Mouse (Mus musculus): Measurements from ENCODE around the gene Gpnmb. TPM values are rescaled to one million over a fixed set of nuclear protein-coding genes. Genes with fewer than 3 reads are reported as not detected.

Gpnmb gene
- polyA plus RNA-seq (2014; fragmentation: Nextera tagmentation; extraction: Ambion mirVana): 0.14 and 0.21 TPM in 2 replicates

GRCm38 (mm10) chr6:49036275-49037267 is at the start of gene Gpnmb:
TSS of gene Gpnmb (plus strand) at chr6:49036546.
- H3K4me1 ChIP-seq (ENCODE audit: control insufficient read depth, insufficient read depth, low read length): no peaks in the 10 kb centered on the region
- WGBS: 45% methylated on average over 28 of the region's 28 CpGs
- no peak within 1 kb of the TSS for H3K27ac ChIP-seq (ENCODE audit: low read depth, low read length)
- no peak within 1 kb of the TSS for H3K4me3 ChIP-seq (ENCODE audit: low read depth, low read length)
- H3K4me2 ChIP-seq (ENCODE audit: low read depth, low read length): no peak within 1 kb of the TSS
- no peak for ATAC-seq (ENCODE audit: low read depth)
- 0 out of 2 replicates have a peak, but pooled peaks cover 2% of the 10 kb centered on the region for H3K27me3 ChIP-seq (ENCODE audit: control insufficient read depth, insufficient read depth, low read length)
- H3K9ac ChIP-seq (replicated peaks; ENCODE audit: low read depth, low read length): no peak within 1 kb of the TSS
- no peaks in the 10 kb centered on the region for H3K9me3 ChIP-seq (ENCODE audit: control insufficient read depth, low read length)
- H3K36me3 ChIP-seq (ENCODE audit: control insufficient read depth, insufficient read depth, low read length): no peaks in the 10 kb centered on the region

- no peaks in the 10 kb centered on the region for H3K36me3 ChIP-seq (ENCODE audit: control insufficient read depth, insufficient read depth, low read length)
- no peak overlapping the region for H3K27ac ChIP-seq (ENCODE audit: low read depth, low read length)
- no peaks in the 10 kb centered on the region for H3K9me3 ChIP-seq (ENCODE audit: control insufficient read depth, low read length)
- H3K4me3 ChIP-seq (ENCODE audit: low read depth, low read length): no peak overlapping the region
- no peak overlapping the region for H3K9ac ChIP-seq (replicated peaks; ENCODE audit: low read depth, low read length)
- no peaks in the 10 kb centered on the region for H3K27me3 ChIP-seq (ENCODE audit: control insufficient read depth, insufficient read depth, low read length)
- WGBS: 88% methylated on average over 5 of the region's 5 CpGs
- H3K4me2 ChIP-seq (ENCODE audit: low read depth, low read length): no peak overlapping the region
- no peaks in the 10 kb centered on the region for H3K4me1 ChIP-seq (ENCODE audit: control insufficient read depth, insufficient read depth, low read length)
- ATAC-seq (ENCODE audit: low read depth): no peak
Measured at GRCm38 (mm10) chr6:48989971-48990370, 46.4 kb upstream of the Gpnmb start.

- no peak for ATAC-seq (ENCODE audit: low read depth)
- 75% methylated on average over 4 of the region's 4 CpGs for WGBS
- Histone ChIP-seq H3K36me3 (ENCODE audit: control insufficient read depth, insufficient read depth, low read length) (no peaks in the 10 kb centered on the region), H3K27me3 (ENCODE audit: control insufficient read depth, insufficient read depth, low read length) (no peaks in the 10 kb centered on the region), H3K4me1 (ENCODE audit: control insufficient read depth, insufficient read depth, low read length) (no peaks in the 10 kb centered on the region), H3K4me3 (ENCODE audit: low read depth, low read length) (no peak overlapping the region), H3K9me3 (ENCODE audit: control insufficient read depth, low read length) (no peaks in the 10 kb centered on the region), H3K4me2 (ENCODE audit: low read depth, low read length) (no peak overlapping the region), H3K9ac (replicated peaks; ENCODE audit: low read depth, low read length) (no peak overlapping the region), H3K27ac (ENCODE audit: low read depth, low read length) (no peak overlapping the region)
Measured at GRCm38 (mm10) chr6:48991991-48992390, 44.4 kb upstream of the Gpnmb start.

- H3K9ac ChIP-seq (replicated peaks; ENCODE audit: low read depth, low read length): no peak overlapping the region
Measured at GRCm38 (mm10) chr6:48998186-48998585, 38.2 kb upstream of the Gpnmb start.

DNA sequence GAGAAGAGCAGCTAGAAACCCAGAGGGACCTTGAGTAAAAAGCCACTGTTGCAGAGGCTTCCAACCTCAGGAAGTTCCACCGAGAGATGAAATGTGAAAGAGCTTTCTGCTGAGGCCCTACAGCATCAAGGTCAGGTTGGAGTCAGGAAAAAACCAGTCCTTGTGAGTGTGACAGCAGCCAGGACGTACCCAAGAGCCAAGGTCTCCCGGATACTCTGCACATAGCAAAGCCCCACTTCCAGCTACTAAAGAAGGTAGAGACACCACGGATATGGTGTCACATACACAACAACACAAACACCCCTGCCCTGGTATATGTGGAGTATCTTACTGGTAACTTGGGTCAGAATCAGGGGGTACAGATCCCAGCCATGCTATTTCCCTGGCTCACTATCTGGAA is 37.5 kb upstream of the Gpnmb start:
- ATAC-seq (ENCODE audit: low read depth): no peak
- no peak overlapping the region for H3K4me2 ChIP-seq (ENCODE audit: low read depth, low read length)
- WGBS: 95% methylated on average over 4 of the region's 4 CpGs

More at GRCm38 (mm10) chr6:48998186-48998585, 38.2 kb upstream of the Gpnmb start:
- Histone ChIP-seq H3K4me2 (ENCODE audit: low read depth, low read length) (no peak overlapping the region), H3K27ac (ENCODE audit: low read depth, low read length) (no peak overlapping the region), H3K4me3 (ENCODE audit: low read depth, low read length) (no peak overlapping the region), H3K9me3 (ENCODE audit: control insufficient read depth, low read length) (no peaks in the 10 kb centered on the region), H3K4me1 (ENCODE audit: control insufficient read depth, insufficient read depth, low read length) (no peaks in the 10 kb centered on the region), H3K27me3 (ENCODE audit: control insufficient read depth, insufficient read depth, low read length) (no peaks in the 10 kb centered on the region), H3K36me3 (ENCODE audit: control insufficient read depth, insufficient read depth, low read length) (no peaks in the 10 kb centered on the region)
- no peak for ATAC-seq (ENCODE audit: low read depth)
- WGBS: 73% methylated on average over 6 of the region's 6 CpGs

DNA sequence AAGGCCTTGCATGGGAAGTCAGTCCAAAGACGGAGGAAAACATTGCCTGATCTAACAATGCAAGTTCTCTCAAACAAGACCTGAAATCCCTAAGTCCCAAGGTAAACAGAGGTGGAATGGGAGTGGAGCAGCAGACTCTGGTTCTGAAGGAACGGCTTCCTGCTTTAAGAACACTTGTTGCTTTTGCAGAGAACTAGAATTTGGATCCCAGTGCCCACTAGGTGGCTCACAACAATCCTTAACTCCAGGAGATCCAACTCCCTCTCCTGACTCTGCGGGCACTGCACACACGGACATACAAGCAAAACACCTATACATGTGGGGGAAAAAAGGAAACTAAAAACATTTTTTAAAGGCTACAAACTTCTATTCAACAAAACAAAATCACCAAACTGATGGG is 33.0 kb upstream of the Gpnmb start:
- no peak overlapping the region for H3K4me3 ChIP-seq (ENCODE audit: low read depth, low read length)
- ATAC-seq (ENCODE audit: low read depth): no peak
- WGBS: 54% methylated on average over 4 of the region's 4 CpGs
- no peaks in the 10 kb centered on the region for H3K9me3 ChIP-seq (ENCODE audit: control insufficient read depth, low read length)
- H3K27ac ChIP-seq (ENCODE audit: low read depth, low read length): no peak overlapping the region
- no peak overlapping the region for H3K4me2 ChIP-seq (ENCODE audit: low read depth, low read length)
- 0 out of 2 replicates have a peak, but pooled peaks cover 3% of the 10 kb centered on the region for H3K4me1 ChIP-seq (ENCODE audit: control insufficient read depth, insufficient read depth, low read length)
- H3K9ac ChIP-seq (replicated peaks; ENCODE audit: low read depth, low read length): no peak overlapping the region
- no peaks in the 10 kb centered on the region for H3K27me3 ChIP-seq (ENCODE audit: control insufficient read depth, insufficient read depth, low read length)
- H3K36me3 ChIP-seq (ENCODE audit: control insufficient read depth, insufficient read depth, low read length): no peaks in the 10 kb centered on the region

More for the DNA sequence above, 37.5 kb upstream of the Gpnmb start:
- Histone ChIP-seq H3K4me3 (ENCODE audit: low read depth, low read length) (no peak overlapping the region), H3K27me3 (ENCODE audit: control insufficient read depth, insufficient read depth, low read length) (no peaks in the 10 kb centered on the region), H3K27ac (ENCODE audit: low read depth, low read length) (no peak overlapping the region), H3K9me3 (ENCODE audit: control insufficient read depth, low read length) (no peaks in the 10 kb centered on the region), H3K36me3 (ENCODE audit: control insufficient read depth, insufficient read depth, low read length) (no peaks in the 10 kb centered on the region), H3K4me1 (ENCODE audit: control insufficient read depth, insufficient read depth, low read length) (no peaks in the 10 kb centered on the region), H3K9ac (replicated peaks; ENCODE audit: low read depth, low read length) (no peak overlapping the region)

DNA sequence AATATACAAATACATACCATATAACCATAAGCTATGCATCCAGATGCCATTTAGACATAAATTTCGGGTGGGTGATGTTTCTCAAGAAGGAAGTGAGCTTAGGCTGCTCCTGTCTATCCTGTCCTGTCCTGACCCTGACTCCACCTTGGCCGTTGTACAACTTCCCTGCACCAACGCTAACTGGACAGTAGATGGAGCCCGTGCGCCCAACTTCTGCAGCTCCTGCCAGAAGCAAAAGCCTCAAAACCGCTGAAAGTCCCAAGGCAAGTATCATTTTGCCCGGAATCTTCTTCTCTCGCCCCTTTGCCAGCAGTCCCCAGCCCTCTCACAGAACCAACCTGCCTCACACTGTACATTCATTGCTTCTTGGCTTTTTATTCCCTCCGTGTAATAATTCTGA is 28.4 kb upstream of the Gpnmb start:
- 0 out of 2 replicates have a peak, but pooled peaks cover 5% of the 10 kb centered on the region for H3K4me1 ChIP-seq (ENCODE audit: control insufficient read depth, insufficient read depth, low read length)
- no peak overlapping the region for H3K27ac ChIP-seq (ENCODE audit: low read depth, low read length)
- H3K36me3 ChIP-seq (ENCODE audit: control insufficient read depth, insufficient read depth, low read length): no peaks in the 10 kb centered on the region
- ATAC-seq (ENCODE audit: low read depth): peak; percentile 70; the same call in 1 of the 2 replicates
- H3K9ac ChIP-seq (replicated peaks; ENCODE audit: low read depth, low read length): no peak overlapping the region
- H3K4me3 ChIP-seq (ENCODE audit: low read depth, low read length): peak overlapping the region; percentile 19; the same call in 1 of the 2 replicates
- WGBS: 1% methylated on average over 9 of the region's 9 CpGs
- no peaks in the 10 kb centered on the region for H3K9me3 ChIP-seq (ENCODE audit: control insufficient read depth, low read length)
- no peaks in the 10 kb centered on the region for H3K27me3 ChIP-seq (ENCODE audit: control insufficient read depth, insufficient read depth, low read length)
- H3K4me2 ChIP-seq (ENCODE audit: low read depth, low read length): peak overlapping the region; percentile 49

DNA sequence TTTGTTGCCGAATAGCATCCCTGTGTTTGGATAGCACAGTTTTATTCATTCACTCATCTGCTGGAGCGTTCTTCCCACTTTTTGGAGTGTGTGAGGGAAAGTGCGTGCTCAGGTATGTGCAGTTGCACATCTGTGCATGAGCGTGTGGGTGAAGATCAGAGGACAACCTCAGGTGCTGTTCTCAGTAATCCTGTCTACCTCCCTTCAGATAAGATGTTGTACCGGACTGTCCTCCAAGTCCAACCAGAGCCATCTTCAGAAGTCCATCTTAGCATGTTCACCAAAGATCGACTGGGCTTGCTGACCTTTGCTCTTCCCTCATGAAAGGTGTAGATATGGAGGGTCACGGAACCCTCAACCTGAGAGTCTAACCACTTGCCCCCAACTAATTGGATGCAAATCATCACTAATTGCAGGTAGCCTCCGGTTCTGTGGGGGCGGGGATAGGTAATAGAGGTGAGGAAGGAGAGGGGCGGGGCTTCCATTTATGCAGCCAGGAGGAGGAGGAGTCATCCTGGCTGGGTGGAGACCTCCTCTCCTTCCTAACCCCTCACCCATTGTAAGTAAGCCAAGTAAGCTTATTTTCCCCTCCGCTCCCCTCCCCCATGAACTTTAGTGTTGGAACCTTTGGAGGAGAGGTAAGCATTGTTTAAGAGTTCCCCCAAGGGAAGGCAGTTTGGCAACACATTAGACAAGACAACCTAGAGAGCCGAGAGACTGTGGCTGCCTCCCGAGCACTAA is 27.8 kb upstream of the Gpnmb start:
- H3K27ac ChIP-seq (ENCODE audit: low read depth, low read length): no peak overlapping the region
- 23% methylated on average over 13 of the region's 13 CpGs for WGBS
- 0 out of 2 replicates have a peak, but pooled peaks cover 5% of the 10 kb centered on the region for H3K4me1 ChIP-seq (ENCODE audit: control insufficient read depth, insufficient read depth, low read length)
- ATAC-seq (ENCODE audit: low read depth): peak; percentile 28; the same call in 1 of the 2 replicates
- no peaks in the 10 kb centered on the region for H3K9me3 ChIP-seq (ENCODE audit: control insufficient read depth, low read length)
- H3K36me3 ChIP-seq (ENCODE audit: control insufficient read depth, insufficient read depth, low read length): no peaks in the 10 kb centered on the region
- H3K27me3 ChIP-seq (ENCODE audit: control insufficient read depth, insufficient read depth, low read length): no peaks in the 10 kb centered on the region
- H3K9ac ChIP-seq (replicated peaks; ENCODE audit: low read depth, low read length): no peak overlapping the region
- peak overlapping the region; percentile 19; the same call in 1 of the 2 replicates for H3K4me3 ChIP-seq (ENCODE audit: low read depth, low read length)
- H3K4me2 ChIP-seq (ENCODE audit: low read depth, low read length): peak overlapping the region; percentile 49
